Mouse (Mus musculus): ENCODE measurements around the gene Tnfrsf13c.

DNA sequence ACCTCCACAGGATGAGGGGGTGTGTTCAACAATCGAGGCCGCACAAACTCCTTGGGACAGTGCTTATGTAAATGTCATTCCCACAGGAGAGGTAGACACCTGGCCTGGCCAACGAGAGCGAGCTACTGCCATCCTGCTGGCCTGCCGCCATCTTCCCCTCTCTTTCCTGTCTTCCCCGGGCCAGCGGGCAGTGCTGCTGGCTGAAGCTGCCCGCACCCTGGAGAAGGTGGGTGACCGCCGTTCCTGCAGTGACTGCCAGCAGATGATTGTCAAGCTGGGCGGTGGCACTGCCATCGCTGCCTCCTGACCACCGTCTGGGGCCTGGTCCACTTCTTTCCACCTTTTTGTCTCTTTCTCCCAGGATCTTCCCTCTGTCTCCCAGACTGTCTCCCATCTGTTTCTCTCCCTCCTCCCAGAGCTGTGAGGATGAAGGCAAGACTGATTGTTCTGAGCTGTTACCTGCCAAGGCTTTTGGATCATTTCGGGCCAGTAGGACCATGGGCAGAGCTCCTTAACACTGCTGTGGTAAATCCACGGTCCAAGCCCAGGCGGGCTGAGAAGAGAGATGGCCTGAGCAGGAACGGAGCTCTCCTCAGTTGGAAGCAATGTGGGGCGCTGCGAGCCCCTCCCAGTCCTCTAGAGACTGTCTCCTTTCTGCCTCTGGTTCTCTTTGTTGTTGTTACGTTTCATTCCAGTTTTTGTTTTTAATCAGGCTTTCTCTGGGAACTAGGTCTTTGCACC, 20.4 kb downstream of the Tnfrsf13c start:
- TF ChIP-seq CTCF (IDR thresholded peaks at IDR 0.05; ENCODE audit: low read depth) (no peak), EP300 (IDR thresholded peaks at IDR 0.05; ENCODE audit: low read depth) (no peak)
